Mouse (Mus musculus) bone marrow macrophage, adult 2 months (primary cell): ENCODE results near the gene Adamts8. TPM values are rescaled to one million over a fixed set of nuclear protein-coding genes. Genes with fewer than 3 reads are reported as not detected.
A peak's percentile ranks its signal among the peaks of the same experiment; 100 is the strongest.

Source experiments
- H3K27ac ChIP-seq: 2 replicates; pipeline ENCODE4 v1.5.1; 2012; ENCODE audit warnings: low read depth, low read length; ENCODE audit not compliant: insufficient read depth
- H3K4me1 ChIP-seq: 2 replicates; pipeline ENCODE4 v1.6.1; 2012; ENCODE audit warnings: low read length; ENCODE audit not compliant: control insufficient read depth, insufficient read depth
- H3K4me3 ChIP-seq: 2 replicates; pipeline ENCODE4 v1.5.1; 2012; ENCODE audit warnings: mild to moderate bottlenecking, low read length, moderate library complexity; ENCODE audit not compliant: insufficient read depth
- CTCF ChIP-seq: IDR thresholded peaks from 2 replicates; pipeline ENCODE4 v1.5.1; 2012; ENCODE audit warnings: low read depth, mild to moderate bottlenecking, low read length, moderate library complexity
- POLR2A ChIP-seq: IDR thresholded peaks from 2 replicates; pipeline ENCODE4 v1.6.1; 2012; ENCODE audit warnings: mild to moderate bottlenecking, low read depth, low read length, borderline replicate concordance
- polyA plus RNA-seq: library from polyadenylated mRNA; stranded (reverse); fragments of >200 nt; gene quantifications from 2 replicates; pipeline ENCODE4 v1.2.4, GENCODE M21; 2012; ENCODE audit not compliant: missing spikeins, insufficient read depth, insufficient read length

Gene Adamts8
- not detected in 2 replicates for polyA plus RNA-seq

- Histone ChIP-seq H3K4me1 (no peaks in the 10 kb centered on the region), H3K27ac (no peak within 1 kb of the TSS), H3K4me3 (peak within 1 kb of the TSS; percentile 35)
- TF ChIP-seq POLR2A (no peak), CTCF (no peak)
Measured at GRCm38 (mm10) chr9:30942512-30943313, at the start of gene Adamts8. Gene Adamts8 (plus strand): TSS chr9:30942562.

GRCm38 (mm10) chr9:30895618-30896017 lies 46.7 kb upstream of the Adamts8 start:
- Histone ChIP-seq H3K4me1 (no peaks in the 10 kb centered on the region), H3K4me3 (no peak overlapping the region), H3K27ac (no peak overlapping the region)
- TF ChIP-seq CTCF: no peak
- no peak for TF ChIP-seq POLR2A

- H3K4me3 ChIP-seq: no peak overlapping the region
- H3K4me1 ChIP-seq: no peaks in the 10 kb centered on the region
- H3K27ac ChIP-seq: no peak overlapping the region
- TF ChIP-seq POLR2A (no peak), CTCF (no peak)
Measured at GRCm38 (mm10) chr9:30896752-30897151, 45.6 kb upstream of the Adamts8 start.

GRCm38 (mm10) chr9:30897169-30897568 lies 45.2 kb upstream of the Adamts8 start:
- Histone ChIP-seq H3K4me3 (no peak overlapping the region), H3K27ac (no peak overlapping the region), H3K4me1 (no peaks in the 10 kb centered on the region)
- TF ChIP-seq POLR2A (no peak), CTCF (no peak)

GRCm38 (mm10) chr9:30902152-30902551 lies 40.2 kb upstream of the Adamts8 start:
- TF ChIP-seq POLR2A (no peak), CTCF (no peak)
- Histone ChIP-seq H3K27ac (no peak overlapping the region), H3K4me3 (no peak overlapping the region), H3K4me1 (no peaks in the 10 kb centered on the region)

- Histone ChIP-seq H3K4me1 (no peaks in the 10 kb centered on the region), H3K4me3 (no peak overlapping the region), H3K27ac (no peak overlapping the region)
- TF ChIP-seq CTCF: no peak
- no peak for TF ChIP-seq POLR2A
Measured at GRCm38 (mm10) chr9:30902641-30903040, 39.7 kb upstream of the Adamts8 start.

- Histone ChIP-seq H3K4me3 (no peak overlapping the region), H3K4me1 (no peaks in the 10 kb centered on the region), H3K27ac (no peak overlapping the region)
- TF ChIP-seq POLR2A (no peak), CTCF (no peak)
Measured at GRCm38 (mm10) chr9:30903266-30903665, 39.1 kb upstream of the Adamts8 start.

GRCm38 (mm10) chr9:30905861-30906260 lies 36.5 kb upstream of the Adamts8 start:
- no peaks in the 10 kb centered on the region for H3K4me1 ChIP-seq
- H3K27ac ChIP-seq: no peak overlapping the region
- no peak for TF ChIP-seq POLR2A
- H3K4me3 ChIP-seq: no peak overlapping the region

GRCm38 (mm10) chr9:30906426-30906825 lies 35.9 kb upstream of the Adamts8 start:
- TF ChIP-seq POLR2A: no peak
- TF ChIP-seq CTCF: no peak
- H3K27ac ChIP-seq: no peak overlapping the region
- H3K4me1 ChIP-seq: no peaks in the 10 kb centered on the region
- H3K4me3 ChIP-seq: no peak overlapping the region

GRCm38 (mm10) chr9:30907677-30908295 lies 34.6 kb upstream of the Adamts8 start:
- no peaks in the 10 kb centered on the region for H3K4me1 ChIP-seq
- no peak for TF ChIP-seq CTCF
- no peak for TF ChIP-seq POLR2A
- H3K4me3 ChIP-seq: no peak overlapping the region
- no peak overlapping the region for H3K27ac ChIP-seq

- Histone ChIP-seq H3K4me3 (no peak overlapping the region), H3K4me1 (no peaks in the 10 kb centered on the region), H3K27ac (no peak overlapping the region)
- TF ChIP-seq POLR2A: no peak
- no peak for TF ChIP-seq CTCF
Measured at GRCm38 (mm10) chr9:30908296-30908690, 34.1 kb upstream of the Adamts8 start.
